Mouse (Mus musculus): ENCODE measurements at regions not wholly inside any gene's neighbourhood (a gene's known extent, or its start where the extent isn't known, plus 50 kb on each side); places are given as distances from the start of the nearest gene placed in this dataset.

DNA sequence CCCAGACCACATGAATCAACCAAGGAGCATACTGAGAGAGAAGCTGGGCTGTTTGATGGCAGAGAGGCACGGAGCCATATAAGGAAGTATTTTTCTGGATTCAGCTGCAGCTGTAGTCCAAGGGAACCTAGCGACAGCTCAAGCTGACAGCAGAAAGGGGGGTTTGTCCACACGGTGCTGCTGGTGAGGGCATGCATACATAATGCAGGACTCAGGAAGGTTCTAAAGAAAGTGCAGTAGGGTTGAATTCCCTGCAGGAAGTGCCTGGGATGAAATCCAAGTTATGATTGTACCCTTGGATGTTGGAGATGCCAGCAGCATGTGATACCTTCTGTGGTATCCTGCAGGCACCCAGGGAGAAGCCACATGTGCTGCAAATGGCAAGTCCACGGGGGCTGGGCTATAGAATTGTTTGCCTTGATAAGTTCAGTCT lies 381.7 kb upstream of the Camk1g start:
- peak; percentile 31 for DNase-seq

DNA sequence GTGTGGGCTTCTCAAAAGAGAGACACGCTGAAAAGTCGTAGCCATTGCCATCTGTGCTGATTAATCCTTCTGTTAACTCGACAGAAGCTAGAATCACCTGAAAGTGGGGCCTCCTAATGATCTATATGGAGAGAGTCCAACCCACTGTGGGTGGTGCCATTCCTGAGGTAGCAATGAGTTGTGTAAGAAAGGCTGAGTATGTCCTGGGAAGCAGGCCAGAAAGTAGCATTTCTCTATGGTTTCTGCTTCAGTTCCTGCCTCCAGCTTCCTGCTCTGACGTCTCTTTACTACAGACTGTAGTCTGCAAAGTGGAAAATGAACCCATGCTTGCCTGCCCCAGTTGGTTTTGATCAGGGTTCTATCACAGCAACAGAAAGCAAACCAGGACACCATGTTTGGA lies 380.8 kb upstream of the Camk1g start:
- no peak for DNase-seq

DNA sequence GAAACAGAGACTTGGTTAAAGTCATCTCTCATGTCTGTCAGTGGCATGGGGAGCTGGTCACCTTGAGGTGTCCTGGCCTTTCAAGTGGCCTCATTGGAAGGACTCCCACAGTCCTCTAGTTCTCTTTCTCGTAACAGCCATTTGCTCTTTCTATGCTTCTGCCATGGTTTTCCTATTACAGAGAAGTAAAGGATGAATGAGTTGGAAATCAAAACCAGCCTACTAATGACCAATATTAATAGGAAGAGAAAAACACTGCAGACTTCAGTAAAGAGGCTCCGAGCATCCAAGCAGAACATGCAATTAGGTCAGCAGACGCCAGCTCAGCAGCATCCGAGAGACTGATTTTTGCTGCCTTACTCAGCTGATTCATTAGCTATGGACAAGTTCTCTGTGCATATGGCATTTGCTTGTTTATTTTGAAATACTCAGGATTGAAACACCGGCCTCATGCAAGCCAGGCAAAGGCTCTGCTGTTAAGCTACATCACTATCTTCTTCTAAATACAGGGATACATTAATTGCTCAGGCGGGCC lies 377.4 kb upstream of the Camk1g start:
- DNase-seq: no peak

DNA sequence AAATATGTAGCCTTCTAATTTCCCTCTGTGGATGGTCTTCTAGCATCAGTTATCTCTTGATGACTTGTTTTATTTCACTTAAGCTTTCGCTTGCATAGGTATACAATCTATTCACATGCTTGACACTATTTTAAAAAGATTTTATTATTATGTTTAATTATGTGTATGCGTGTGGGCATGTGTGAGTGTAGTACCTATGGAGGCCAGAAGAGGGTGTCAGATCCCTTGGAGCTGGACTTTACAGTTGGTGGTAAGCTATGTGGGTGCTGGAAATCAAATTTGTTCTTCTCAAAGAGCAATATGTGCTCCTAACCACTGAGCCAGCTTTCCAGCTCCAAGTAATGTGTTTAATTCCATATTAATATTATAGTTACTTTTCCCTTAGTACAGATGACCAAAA lies 372.6 kb upstream of the Camk1g start:
- DNase-seq: no peak

DNA sequence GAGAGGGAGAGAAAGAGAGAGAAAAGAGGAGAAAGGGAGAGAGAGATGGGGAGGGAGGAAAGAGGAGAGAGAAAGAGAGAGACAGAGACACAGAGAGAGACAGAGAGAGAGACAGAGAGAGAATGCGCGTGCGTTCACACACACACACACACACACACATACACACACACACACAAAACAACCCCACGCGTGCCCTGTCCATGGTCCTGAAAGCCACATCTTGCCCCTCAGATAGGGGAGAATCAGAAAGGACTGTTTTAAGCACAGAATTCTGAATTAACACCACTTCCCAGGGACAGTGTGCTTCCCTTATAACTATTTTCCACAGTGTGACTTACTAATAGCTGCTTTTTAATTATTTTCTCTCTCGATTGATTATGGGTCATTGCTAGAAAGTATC lies 368.7 kb upstream of the Camk1g start:
- peak; percentile 65 for DNase-seq

DNA sequence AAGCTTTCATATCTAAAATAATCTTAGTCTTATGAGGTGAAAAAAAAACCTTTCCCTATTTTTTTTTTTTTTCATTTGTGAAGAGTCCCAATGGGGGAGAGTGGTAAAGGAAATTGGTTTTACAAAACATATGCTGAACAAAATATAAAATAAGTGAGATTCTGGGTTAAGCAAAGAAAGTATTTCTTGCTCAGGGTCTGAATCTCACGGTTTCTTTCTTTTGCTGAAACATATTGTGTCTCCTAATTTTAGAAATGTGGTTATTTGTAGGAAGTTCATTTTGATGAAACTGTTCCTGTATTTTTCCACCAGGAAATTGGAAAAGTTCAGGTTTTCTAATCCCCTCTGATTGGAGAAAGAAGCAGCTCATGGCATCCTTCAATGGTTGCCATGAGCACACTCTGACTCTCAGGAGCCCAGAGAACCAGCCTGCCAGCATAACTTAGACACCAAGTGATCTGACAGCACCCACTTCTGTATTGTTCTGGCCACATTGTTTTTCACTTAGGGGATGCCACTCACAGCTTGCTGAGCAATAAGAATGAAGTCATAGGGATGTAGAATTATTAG lies 365.9 kb upstream of the Camk1g start:
- no peak for DNase-seq

DNA sequence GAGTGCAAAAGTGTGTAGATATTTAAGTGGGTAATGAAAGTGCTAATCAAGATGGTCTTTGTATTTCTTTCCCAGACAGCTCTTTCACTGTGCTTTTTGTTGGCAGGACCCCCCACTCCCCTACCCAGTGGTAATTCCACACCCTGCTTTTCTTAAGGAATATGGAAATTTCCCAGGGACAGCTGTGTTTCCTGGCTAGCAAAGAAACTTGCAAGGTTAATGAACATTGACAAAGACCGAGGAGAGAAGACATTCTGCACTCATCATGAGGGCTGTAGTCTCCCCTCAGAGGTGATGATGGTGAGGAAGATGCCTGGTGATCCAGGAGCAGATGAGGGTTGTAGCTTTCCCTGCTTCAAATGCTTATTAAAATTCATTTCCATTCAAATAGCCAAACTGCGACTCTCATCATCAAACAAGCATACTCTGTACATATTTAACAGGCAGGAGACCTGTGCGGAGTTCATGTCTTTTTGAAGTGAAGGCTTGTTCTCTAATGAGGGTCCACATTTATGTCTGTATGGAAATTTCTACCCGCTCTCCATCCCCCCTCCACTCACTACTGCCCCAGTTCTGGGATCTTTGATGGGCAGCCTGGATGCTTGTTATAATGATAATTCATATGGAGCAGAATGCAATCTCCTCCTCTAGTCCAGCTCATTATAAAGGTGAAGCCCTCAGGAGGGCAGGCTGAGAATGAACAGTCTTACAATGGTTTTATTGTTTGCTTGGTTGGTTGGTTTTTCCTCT lies 364.1 kb upstream of the Camk1g start:
- DNase-seq: no peak

DNA sequence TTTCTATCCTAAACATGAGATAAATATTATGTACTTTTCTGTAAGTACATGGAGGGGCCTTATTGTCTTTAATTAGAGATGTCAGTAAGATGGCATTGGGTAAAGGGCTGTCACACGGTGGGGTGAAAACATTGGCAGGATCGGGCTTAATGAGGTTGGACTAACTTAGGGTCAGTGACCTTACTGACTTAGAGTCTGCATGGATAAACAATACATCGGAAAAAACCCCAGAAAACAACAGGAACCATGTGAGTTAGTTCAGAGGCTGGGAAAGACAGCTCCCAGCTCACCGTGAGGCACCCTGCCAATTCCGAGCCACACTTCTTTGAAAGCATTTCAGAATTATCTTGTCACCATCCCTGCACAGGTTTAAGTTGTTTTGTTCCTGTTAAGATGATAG lies 363.3 kb upstream of the Camk1g start:
- peak; percentile 13 for DNase-seq

DNA sequence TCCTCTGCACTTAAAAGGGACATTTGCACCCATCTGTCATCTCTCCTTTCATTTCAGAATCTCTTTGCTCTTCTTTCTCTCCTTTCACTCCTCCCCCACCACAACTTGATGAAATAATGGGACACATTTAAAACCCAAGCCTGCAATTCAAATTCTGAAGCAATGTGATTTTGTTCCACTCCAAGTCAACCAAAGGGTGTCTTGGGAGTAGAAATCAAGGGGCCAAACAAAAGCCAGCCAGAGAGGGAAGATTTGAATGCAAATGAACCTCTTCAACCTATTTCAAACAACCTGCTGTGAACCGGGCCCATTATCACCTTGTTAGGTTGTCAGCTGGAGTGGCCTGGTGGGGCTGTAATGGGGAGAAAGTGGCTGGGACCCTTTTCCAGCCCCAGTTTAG lies 362.0 kb upstream of the Camk1g start:
- DNase-seq: no peak

DNA sequence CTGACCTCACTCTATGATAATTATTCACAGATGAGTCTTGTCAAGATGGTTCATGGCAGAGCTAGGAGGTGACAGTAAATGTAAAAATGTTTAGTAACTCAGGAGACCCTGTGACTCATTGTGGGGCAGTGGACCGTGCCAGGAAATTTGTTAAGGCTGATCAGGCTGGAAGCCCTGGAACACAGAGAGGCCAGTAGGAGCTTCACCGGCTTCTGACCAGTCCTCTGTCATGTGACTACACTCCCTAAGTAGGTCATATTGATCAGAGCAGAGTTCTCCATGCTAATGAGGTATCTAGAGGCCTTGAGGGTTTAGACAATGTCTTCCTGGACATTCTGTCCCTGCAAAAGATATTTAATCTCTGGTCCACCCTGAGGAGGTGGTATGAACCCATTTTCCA lies 351.8 kb upstream of the Camk1g start:
- DNase-seq: no peak

DNA sequence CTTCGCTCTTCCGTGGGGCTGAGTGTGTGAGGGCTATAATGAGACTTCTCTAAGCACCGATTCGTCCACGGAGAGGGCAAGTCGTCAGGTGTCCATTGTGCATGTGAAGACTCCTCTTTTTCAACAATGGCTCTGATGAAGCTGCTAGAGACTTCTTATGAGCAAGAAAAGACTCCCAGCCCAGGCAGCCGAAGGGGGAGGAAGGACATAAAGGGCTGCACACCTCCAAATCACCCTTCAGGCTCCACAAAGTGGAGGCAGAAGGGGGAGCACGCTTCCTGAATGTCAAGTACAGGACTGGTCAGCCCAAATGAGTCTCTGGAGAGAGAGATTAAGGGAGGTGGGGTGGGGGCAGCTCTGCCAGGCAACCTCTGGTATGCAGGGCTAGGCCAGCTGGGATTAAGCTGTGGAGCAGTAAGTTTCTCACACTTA lies 350.3 kb upstream of the Camk1g start:
- no peak for DNase-seq

DNA sequence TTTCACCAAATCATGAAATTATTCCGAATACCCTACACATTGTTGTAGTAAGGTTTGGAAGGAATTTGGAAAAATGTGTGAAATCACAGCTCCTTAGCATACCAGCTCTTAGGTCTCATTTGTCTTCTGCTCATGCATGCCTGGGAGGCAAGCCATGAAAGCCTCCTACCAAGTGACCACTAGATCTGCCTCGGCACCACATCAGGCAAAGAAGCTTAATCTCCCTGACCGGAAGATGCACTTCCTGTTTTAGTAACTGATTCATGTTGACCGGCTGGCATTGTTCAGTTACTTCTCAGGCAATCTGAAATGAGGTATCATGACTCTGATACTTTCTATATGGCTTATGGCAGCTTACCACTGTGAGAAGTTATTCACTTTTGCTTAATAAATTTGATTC lies 345.2 kb upstream of the Camk1g start:
- DNase-seq: no peak

DNA sequence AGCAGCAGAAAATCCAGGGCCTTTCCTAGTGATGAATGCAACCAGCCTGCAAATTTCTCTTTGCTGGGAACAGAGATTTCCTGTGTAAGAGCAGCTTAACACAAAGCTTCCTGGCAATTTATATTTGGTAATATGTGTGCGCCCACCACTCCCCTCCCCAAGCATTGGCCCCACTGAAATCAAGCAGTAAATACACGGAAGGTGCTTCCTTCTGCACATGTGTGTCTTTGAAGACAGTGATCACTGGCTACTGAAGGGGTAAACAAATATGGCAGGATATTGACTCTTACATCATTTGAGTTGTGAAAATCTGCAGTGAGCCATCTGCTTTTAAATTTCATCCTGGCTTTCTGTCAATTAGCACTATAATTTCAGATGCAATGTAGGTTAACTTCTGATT lies 344.5 kb upstream of the Camk1g start:
- no peak for DNase-seq

DNA sequence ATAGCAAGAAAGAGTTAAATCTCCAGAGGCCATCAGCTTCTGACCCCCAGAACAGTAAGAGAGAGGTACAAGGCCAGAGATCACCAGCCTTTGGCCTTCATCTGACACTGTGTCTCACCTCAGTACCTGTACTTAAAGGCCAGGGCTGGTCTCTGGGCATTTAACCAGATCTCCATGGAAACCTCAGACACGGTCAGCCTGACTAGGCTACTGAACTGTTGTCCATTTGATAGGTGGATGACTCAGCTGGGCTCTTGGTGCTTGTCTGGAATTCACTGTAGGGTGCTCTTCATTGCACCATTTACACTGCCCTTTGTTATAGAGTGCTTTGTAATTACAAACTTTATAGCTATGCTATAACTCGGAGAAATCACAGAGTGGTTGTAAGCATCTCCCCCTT lies 335.1 kb upstream of the Camk1g start:
- DNase-seq: no peak

DNA sequence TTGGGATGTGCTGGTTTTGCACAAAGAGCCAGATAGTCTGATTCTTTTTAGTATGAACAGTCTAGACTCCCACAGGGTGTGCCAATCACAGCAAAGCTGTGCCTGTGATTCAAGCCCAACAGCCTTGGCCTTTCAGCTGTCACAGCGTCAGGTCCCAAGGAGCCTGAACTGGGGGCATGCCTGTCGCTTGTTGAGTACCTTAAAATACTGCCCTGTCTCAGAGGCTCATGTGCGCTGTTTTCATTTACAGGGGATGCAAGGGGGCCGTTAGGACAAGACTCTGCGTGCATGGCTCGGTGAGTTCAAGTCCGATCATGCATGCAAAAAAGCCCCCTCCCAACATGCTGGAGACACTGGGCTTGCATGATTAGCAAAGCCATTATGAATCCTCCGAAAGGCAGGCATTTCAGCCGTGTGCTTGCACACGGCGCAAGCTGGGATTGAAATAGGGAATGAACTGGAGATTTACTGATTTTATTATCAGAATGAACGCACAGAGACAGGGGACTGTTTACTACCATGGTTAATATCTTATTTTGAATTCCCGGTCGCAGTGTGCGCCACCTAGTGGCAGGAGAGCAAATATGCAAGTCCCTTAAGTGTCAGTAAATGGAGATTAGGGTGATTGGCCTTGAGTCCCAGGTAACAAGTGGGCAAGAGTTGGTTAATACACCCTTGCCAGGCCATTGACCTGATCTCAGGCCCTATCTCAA lies 332.8 kb upstream of the Camk1g start:
- peak; percentile 73 for DNase-seq

DNA sequence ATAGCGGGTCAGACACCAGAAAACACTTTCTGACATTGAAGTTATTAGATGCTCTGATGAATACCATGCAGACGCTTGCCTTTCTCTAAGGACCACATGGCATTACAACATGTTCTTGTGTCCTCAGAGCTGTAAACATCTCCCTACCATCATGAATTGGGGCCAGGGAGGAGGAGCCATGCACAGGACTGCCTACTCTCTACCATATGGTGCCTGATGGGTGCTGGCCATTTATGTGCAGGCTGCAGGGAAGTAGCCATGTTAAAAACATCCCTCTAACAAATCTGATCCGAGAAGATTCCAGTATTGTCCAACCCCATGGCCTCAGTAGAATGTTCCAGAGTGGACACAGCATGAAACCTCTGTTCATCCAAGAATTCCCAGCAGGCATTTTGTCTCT lies 330.1 kb upstream of the Camk1g start:
- DNase-seq: no peak

DNA sequence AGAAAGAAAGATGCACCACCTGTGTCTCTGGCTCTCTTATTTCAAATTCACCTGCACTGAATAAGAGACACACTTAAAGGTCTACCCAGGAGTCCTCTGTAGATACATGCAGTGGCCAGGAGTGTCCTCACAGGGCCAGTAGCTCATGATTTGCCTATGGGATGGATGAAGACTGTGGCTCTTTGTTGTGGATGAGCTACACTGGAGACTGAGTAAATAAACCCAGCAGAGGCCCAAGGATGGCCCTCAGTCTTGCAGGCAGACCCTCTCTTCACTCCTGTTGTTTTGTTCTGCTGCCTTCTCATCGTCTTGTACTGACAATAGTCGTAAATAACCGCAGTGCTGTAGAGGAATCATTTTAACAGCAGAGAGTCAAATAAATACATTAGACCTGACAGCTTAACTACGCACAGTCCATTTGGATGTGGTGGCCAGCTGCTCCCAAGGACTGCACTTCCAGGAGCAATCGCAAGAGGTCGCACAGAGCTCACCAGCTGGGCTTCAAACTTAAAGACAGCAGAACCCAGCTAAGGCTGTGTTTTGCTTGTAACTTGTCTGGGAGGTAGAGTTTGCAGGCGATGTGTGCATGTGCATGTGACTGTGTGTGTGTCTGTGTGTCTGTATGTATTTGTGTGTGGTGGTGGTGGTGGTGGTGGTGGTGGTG lies 328.6 kb upstream of the Camk1g start:
- peak; percentile 84 for DNase-seq

DNA sequence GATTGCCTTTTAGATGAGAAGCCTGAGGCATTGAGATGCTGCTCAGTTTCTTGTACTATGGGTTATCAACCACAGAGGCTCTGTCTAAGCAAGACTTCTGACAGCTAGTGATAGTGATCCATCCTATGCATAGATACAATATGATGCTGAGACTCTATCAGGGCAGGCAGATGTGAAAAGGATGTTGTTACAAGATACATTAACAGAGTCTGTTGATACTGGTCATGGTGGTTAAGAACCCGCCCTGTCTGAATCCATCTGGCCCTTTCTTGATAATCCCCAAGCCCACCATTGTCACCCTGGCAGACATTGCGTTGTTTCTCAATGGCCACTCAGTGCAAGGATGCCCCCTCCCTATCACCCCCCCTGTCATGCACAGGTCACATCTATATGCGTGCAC lies 327.8 kb upstream of the Camk1g start:
- DNase-seq: no peak

DNA sequence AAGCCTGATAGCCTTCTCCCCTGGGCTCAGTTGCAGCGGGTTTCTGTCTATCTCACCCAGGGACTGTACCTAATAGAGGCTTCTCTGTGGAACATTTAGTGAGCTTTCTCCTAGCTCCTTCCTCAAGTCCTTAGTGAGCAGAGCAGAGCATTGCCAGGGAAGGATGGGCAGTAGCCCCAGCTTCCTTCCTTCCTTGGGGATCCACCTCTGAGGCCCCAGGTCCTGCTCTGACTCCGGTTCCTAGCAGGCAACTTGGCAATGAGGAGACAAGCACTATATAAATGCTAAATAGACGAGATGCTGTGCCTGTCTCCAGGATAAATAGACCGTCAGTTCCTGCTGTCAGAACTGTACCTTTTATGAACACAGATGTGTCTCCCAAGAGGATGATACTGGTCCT lies 326.9 kb upstream of the Camk1g start:
- no peak for DNase-seq

DNA sequence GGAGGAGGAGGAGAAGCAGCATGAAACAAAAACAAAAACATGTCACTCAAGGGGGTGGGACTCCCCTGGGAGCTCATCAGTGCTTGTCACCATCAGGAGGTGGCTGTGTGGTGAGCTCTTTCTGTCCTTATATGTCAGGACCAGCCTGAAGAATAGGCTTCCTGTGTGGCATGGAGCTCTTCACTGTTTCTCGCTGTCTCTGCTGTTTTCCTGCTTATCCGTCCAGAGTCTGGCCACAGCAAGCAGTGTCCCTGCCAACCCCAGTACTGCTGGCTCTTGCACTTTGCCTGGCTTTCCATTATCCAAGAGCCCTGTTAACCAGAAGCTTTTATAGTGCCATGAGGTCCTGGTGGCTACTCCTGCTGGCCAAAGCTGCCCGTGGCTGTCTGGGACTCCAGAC lies 322.9 kb upstream of the Camk1g start:
- DNase-seq: no peak

DNA sequence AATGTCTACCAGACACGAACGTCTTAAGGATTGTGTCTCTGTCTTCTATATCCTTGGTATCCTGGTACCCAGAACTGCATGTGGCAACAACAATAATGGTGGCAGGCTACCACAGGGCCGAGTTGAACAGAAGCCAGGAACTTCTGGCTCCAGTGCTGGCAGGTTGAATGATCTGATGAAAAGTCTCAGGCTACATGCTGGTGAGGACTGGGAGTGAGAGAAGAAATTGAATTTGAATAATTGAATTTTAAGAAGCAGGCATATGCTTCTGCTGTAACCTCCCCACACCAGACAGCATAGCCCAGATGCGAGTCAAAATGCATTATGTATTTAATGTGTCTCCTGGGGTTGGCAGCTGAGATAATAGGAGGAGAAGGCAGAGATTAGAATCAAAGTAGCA lies 319.5 kb upstream of the Camk1g start:
- DNase-seq: no peak

DNA sequence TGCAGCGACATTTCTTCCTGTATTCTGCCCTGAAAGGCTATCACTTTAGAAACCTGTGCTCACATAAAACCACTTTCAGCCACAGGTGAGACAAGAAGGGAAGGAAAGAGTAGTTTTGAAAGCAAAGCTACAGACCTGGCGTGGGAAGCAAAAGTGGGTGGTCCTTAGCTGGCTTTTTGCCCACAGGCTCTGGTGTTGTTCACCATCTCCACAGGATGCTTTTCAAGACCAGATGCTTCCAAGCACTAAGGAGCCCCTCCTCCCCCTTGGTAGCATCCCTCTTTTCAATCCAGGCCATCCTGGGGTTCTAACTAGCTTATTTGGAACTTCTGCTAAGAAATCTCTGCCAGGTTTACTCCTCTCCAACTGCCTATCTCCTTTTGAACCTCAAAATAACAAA lies 312.8 kb upstream of the Camk1g start:
- DNase-seq: no peak

DNA sequence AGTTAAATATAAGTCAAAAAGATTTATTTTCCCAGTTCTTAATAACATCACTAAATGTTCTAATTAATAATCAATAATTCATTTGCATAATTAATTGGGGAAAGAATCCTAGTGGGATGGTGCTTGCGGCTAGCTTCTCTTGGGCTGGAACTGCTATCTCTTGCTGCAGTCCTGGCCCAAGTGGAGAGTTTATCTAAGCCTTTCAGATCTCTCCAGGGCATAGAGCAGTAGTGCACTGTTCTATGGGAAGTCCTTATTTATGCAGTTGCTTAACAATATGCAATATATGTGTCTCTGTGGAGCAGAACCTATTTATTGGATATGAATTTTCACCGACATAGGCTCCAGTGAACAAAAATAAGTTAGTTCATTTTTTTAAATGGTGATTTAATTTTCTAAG lies 308.4 kb upstream of the Camk1g start:
- no peak for DNase-seq

Measured in embryo, embryonic 11 days (tissue).